Mouse (Mus musculus) limb, embryonic 14.5 days (tissue): Measurements from ENCODE around the gene Slc26a10. TPM values are rescaled to one million over a fixed set of nuclear protein-coding genes. Genes with fewer than 3 reads are reported as not detected.

ENCODE experiments used
- ATAC-seq: fragments of 200-750 bp; cut with Nextera tagmentation; 2 replicates; pipeline ENCODE4 v1.8.0; 2017; ENCODE audit warnings: low read depth, moderate number of reproducible peaks, moderate TSS enrichment; ENCODE audit not compliant: low FRiP score
- DNase-seq: peaks from one replicate; pipeline ENCODE4 v3.0.0-alpha.2; 2015; ENCODE audit warnings: low spot score
- H3K27ac ChIP-seq: fragments of 300-500 bp; sonication (generic); replicated peaks from 2 replicates; pipeline ENCODE4 v1.5.1; 2014; ENCODE audit warnings: low read depth, mild to moderate bottlenecking, low read length, moderate library complexity, mixed read lengths
- H3K27me3 ChIP-seq: fragments of 300-500 bp; sonication (generic); 2 replicates; pipeline ENCODE4 v1.6.1; 2014; ENCODE audit warnings: low read length, mixed read lengths; ENCODE audit not compliant: control insufficient read depth, insufficient read depth
- H3K36me3 ChIP-seq: fragments of 300-500 bp; sonication (generic); 2 replicates; pipeline ENCODE4 v1.6.1; 2014; ENCODE audit warnings: mild to moderate bottlenecking, low read length, moderate library complexity, mixed read lengths; ENCODE audit not compliant: control insufficient read depth, insufficient read depth
- H3K4me1 ChIP-seq: fragments of 300-500 bp; sonication (generic); 2 replicates; pipeline ENCODE4 v1.6.1; 2014; ENCODE audit warnings: antibody characterized with exemption, low read length, mixed read lengths; ENCODE audit not compliant: control insufficient read depth, insufficient read depth
- H3K4me2 ChIP-seq: fragments of 300-500 bp; sonication (generic); replicated peaks from 2 replicates; pipeline ENCODE4 v1.6.1; 2014; ENCODE audit warnings: low read depth, mild to moderate bottlenecking, low read length, moderate library complexity; ENCODE audit not compliant: severe bottlenecking
- H3K4me3 ChIP-seq: fragments of 300-500 bp; sonication (generic); replicated peaks from 2 replicates; pipeline ENCODE4 v1.5.1; 2014; ENCODE audit warnings: low read length
- H3K9ac ChIP-seq: fragments of 300-500 bp; sonication (generic); 2 replicates; pipeline ENCODE4 v1.6.1; 2014; ENCODE audit warnings: mild to moderate bottlenecking, low read depth, low read length, moderate library complexity; ENCODE audit not compliant: severe bottlenecking
- H3K9me3 ChIP-seq: fragments of 300-500 bp; sonication (generic); 2 replicates; pipeline ENCODE4 v1.6.1; 2016; ENCODE audit warnings: low read length; ENCODE audit not compliant: control insufficient read depth
- POLR2A ChIP-seq: fragments of 200-500 bp; IDR thresholded peaks from 2 replicates; pipeline ENCODE4 v1.8.0; 2012; ENCODE audit warnings: inconsistent platforms, mild to moderate bottlenecking, moderate library complexity, borderline replicate concordance; ENCODE audit not compliant: insufficient read depth, insufficient read length; ENCODE audit errors: extremely low read depth
- WGBS: fragments of 180-500 bp; shearing (Covaris S2); extraction: QIAGEN DNeasy Blood & Tissue Kit; methylation state at CpG from one replicate; pipeline ENCODE4 v1.1.7; 2014; 5-methylcytosine and 5-hydroxymethylcytosine counted together
- polyA plus RNA-seq, 2 experiments: library from polyadenylated mRNA; depleted of rRNA in 1 of 2; stranded (reverse) in 1 of 2; unstranded in 1 of 2; fragments of >200 nt; fragmentation: Nextera tagmentation in 1 of 2; extraction: Ambion mirVana in 1 of 2; gene quantifications; 2 replicates each; pipeline versions ENCODE4 v1.2.1 to v1.2.3; 2012 to 2014

Gene Slc26a10
- polyA plus RNA-seq, 2 experiments: 0.81 to 2.9 TPM

DNA sequence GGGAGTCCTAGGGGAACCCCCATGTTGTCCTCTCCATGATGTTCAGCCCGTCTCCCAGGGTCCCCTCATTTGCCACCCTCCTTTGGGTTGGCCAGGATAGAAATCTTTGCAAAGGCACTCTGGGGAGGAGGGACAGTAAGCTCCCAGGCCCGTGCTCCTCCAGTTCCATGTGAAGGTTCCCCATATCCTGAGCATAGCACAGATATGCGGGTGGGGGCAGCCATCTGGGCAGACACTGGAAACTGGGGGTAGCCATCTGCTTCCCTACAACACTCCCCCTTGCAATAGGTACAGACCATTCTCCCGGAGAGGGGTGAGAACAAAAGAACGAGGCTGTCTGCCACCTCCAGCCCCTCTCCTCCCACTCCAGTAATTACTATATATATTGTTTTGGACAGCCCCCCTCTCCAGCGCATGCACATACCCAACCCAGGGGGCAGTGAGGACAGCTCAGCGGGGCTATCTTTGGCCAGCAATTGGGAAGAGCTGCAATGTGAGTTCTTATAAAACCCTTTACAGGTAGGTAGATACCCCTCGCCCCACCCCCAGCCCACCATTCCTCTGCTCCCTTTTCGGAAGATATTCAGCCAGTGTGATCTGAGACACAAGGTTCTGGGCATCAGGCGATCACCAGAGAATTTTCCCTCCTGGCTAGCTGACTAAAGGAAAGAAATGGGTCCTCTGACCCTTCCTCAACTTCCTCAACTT is 7.1 kb upstream of the Slc26a10 start:
- Histone ChIP-seq H3K4me1 (peaks cover 22% of the 10 kb centered on the region), H3K27me3 (no peaks in the 10 kb centered on the region), H3K4me2 (peak overlapping the region; percentile 95), H3K4me3 (peak overlapping the region; percentile 82), H3K36me3 (peaks cover 66% of the 10 kb centered on the region), H3K9me3 (no peaks in the 10 kb centered on the region), H3K9ac (peak overlapping the region; percentile 69), H3K27ac (0 out of 2 replicates have a peak overlapping the region, but pooled peaks have one; percentile 92)
- DNase-seq: no peak
- no peak for ATAC-seq
- no peak for TF ChIP-seq POLR2A
- WGBS: 31% methylated on average over 10 of the region's 10 CpGs

DNA sequence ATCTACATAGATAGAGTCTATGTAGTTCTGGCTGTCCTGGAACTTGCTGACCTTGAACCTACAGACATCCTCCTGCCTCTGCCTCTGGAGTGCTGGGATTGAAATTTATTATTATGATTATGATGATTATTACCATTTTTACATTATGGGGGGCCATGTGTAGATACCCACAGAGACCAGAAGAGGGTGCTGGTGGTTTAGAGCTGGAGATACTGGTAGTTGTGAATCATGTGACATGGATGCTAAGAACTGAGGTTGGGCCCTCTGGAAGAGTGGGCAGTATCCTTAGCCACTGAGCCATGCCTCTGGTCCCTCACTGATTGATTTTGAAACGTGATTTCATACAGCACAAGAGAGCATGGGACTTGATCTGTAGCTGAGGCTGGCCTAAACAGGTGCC is 6.0 kb upstream of the Slc26a10 start:
- WGBS: 83% methylated on average over 1 of the region's 1 CpGs
- Histone ChIP-seq H3K27ac (no peak overlapping the region), H3K9ac (no peak overlapping the region), H3K36me3 (peaks cover 63% of the 10 kb centered on the region), H3K9me3 (no peaks in the 10 kb centered on the region), H3K4me3 (no peak overlapping the region), H3K27me3 (no peaks in the 10 kb centered on the region), H3K4me1 (peaks cover 22% of the 10 kb centered on the region), H3K4me2 (no peak overlapping the region)
- no peak for DNase-seq
- no peak for ATAC-seq
- TF ChIP-seq POLR2A: no peak

DNA sequence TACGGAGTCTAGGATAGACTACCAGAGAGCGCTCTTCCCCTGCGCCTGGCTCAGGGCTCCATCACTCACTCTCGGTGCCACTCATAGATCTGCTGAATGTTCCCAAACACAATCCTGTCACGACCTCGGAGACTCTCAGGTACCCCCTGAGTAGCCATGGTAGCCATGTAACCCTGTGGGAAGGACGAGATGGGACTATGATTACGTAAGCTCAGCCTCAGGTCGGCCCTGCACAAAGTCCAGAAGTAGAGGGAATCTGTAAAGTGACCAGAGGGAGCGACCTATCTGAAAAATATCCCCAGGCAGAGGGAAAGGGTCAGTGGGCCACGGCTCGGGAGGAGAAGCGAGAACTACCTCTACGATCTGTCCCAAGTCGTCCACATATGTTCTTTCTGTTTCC is 5.1 kb upstream of the Slc26a10 start:
- Histone ChIP-seq H3K4me1 (peaks cover 17% of the 10 kb centered on the region), H3K27ac (no peak overlapping the region), H3K4me3 (no peak overlapping the region), H3K9ac (no peak overlapping the region), H3K9me3 (no peaks in the 10 kb centered on the region), H3K4me2 (no peak overlapping the region), H3K36me3 (peaks cover 54% of the 10 kb centered on the region), H3K27me3 (peaks cover 5% of the 10 kb centered on the region)
- TF ChIP-seq POLR2A: no peak
- 85% methylated on average over 15 of the region's 15 CpGs for WGBS
- no peak for ATAC-seq
- DNase-seq: no peak

DNA sequence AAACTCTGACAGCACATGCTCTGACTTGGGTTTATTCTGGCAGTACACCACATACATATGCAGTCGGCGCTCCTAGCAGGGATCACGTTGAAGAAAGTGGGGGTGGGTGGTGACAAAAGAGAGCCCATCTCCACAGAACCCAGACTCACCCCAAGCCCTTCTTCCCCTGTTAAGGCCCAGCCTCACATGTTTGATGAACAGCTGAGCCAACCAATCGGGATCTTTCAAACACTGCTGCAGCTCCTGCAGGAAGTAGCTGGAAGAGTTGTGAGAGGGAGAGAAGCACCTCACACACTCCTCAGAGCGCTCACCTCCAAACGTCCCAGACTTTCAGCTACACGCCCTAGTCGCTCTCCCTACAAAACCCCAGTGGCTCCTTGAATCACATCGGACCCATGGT is 4.7 kb upstream of the Slc26a10 start:
- H3K36me3 ChIP-seq: peaks cover 53% of the 10 kb centered on the region
- no peak overlapping the region for H3K9ac ChIP-seq
- H3K4me3 ChIP-seq: no peak overlapping the region
- WGBS: 77% methylated on average over 9 of the region's 9 CpGs
- peaks cover 9% of the 10 kb centered on the region for H3K27me3 ChIP-seq
- no peak for ATAC-seq
- H3K4me2 ChIP-seq: no peak overlapping the region
- no peaks in the 10 kb centered on the region for H3K9me3 ChIP-seq
- TF ChIP-seq POLR2A: no peak
- peaks cover 17% of the 10 kb centered on the region for H3K4me1 ChIP-seq
- DNase-seq: no peak
- no peak overlapping the region for H3K27ac ChIP-seq

DNA sequence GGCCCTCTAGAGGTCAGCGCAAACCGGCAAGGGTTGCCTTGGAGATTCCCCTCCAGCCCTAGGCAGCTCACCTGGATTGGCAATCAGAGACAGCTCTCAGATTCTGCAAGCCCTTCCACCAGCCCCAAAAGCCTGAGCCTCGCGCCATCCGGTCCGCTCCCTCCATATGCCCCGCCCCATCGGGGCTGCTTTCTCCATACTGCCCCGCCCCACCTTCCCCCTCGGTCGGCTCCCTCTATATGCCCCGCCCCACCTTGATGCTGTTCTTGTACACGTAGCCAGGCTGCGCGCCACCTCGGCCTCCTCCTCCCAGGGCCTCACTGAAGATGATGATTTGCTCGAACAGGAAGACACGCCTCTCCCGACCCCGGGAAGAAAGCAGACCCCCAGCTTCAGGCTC is 3.3 kb upstream of the Slc26a10 start:
- peaks cover 53% of the 10 kb centered on the region for H3K36me3 ChIP-seq
- DNase-seq (no peak), ATAC-seq (no peak)
- H3K9ac ChIP-seq: no peak overlapping the region
- no peak overlapping the region for H3K4me2 ChIP-seq
- H3K9me3 ChIP-seq: no peaks in the 10 kb centered on the region
- peaks cover 17% of the 10 kb centered on the region for H3K4me1 ChIP-seq
- no peak overlapping the region for H3K27ac ChIP-seq
- no peak for TF ChIP-seq POLR2A
- H3K27me3 ChIP-seq: peaks cover 22% of the 10 kb centered on the region
- WGBS: 17% methylated on average over 16 of the region's 20 CpGs
- H3K4me3 ChIP-seq: no peak overlapping the region

DNA sequence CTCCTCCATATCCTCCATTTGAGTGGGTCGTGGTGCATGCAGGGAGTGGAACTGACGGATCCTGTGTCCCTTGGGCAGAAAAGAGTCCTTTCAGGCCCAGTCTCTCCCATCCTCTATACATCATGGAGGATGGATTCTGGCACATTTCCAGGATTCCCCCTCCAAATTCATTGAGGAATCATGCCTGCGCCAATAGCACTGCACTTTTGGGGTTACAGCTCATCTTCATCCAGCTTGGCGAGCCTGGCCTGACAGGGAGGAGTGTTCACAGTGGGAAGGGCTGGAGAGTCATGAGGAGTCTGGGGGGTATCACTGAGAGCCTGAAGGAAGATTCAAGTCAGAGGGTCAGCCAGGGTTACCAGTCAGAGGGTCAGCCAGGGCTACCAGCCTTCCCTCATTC is 2.2 kb upstream of the Slc26a10 start:
- no peaks in the 10 kb centered on the region for H3K9me3 ChIP-seq
- no peak for ATAC-seq
- DNase-seq: no peak
- no peak for TF ChIP-seq POLR2A
- H3K4me3 ChIP-seq: no peak overlapping the region
- no peak overlapping the region for H3K27ac ChIP-seq
- no peak overlapping the region for H3K4me2 ChIP-seq
- peaks cover 33% of the 10 kb centered on the region for H3K27me3 ChIP-seq
- no peak overlapping the region for H3K9ac ChIP-seq
- WGBS: 86% methylated on average over 4 of the region's 4 CpGs
- H3K36me3 ChIP-seq: peaks cover 53% of the 10 kb centered on the region
- H3K4me1 ChIP-seq: peaks cover 22% of the 10 kb centered on the region
